Mouse (Mus musculus) midbrain, embryonic 10.5 days (tissue): ENCODE data around the gene Dnase2b. TPM values are rescaled to one million over a fixed set of nuclear protein-coding genes. Genes with fewer than 3 reads are reported as not detected.

ENCODE experiments used
- DNase-seq: peaks from one replicate; pipeline ENCODE4 v3.0.0-alpha.2; 2017; ENCODE audit warnings: low spot score
- H3K27ac ChIP-seq: fragments of 300-500 bp; sonication (generic); replicated peaks from 2 replicates; pipeline ENCODE4 v1.5.1; 2016; ENCODE audit warnings: mild to moderate bottlenecking
- H3K27me3 ChIP-seq: fragments of 300-500 bp; sonication (generic); 2 replicates; pipeline ENCODE4 v1.6.1; 2016; ENCODE audit warnings: low read depth, mild to moderate bottlenecking; ENCODE audit not compliant: poor library complexity, severe bottlenecking
- H3K36me3 ChIP-seq: fragments of 300-500 bp; sonication (generic); 2 replicates; pipeline ENCODE4 v1.6.1; 2016; ENCODE audit warnings: mild to moderate bottlenecking, moderate library complexity
- H3K4me1 ChIP-seq: fragments of 300-500 bp; sonication (generic); 2 replicates; pipeline ENCODE4 v1.6.1; 2016
- H3K4me3 ChIP-seq: fragments of 300-500 bp; sonication (generic); 2 replicates; pipeline ENCODE4 v1.5.1; 2016; ENCODE audit warnings: mild to moderate bottlenecking, moderate library complexity
- H3K9me3 ChIP-seq: fragments of 300-500 bp; sonication (generic); replicated peaks from 2 replicates; pipeline ENCODE4 v1.6.1; 2016; ENCODE audit warnings: mild to moderate bottlenecking
- WGBS: fragments of 180-500 bp; shearing (Covaris S2); methylation state at CpG from one replicate; pipeline ENCODE4 v1.1.7; 2016; 5-methylcytosine and 5-hydroxymethylcytosine counted together
- polyA plus RNA-seq: library from polyadenylated mRNA; unstranded; fragments of >200 nt; fragmentation: Nextera tagmentation; extraction: Ambion mirVana; gene quantifications from 2 replicates; pipeline ENCODE4 v1.2.1, GENCODE M21; 2016

Gene Dnase2b
- polyA plus RNA-seq, 1 experiment from 2014 or later = not detected

- H3K27ac ChIP-seq = no peak overlapping the region
- DNase-seq = no peak
- H3K9me3 ChIP-seq = no peaks in the 10 kb centered on the region
- no peaks in the 10 kb centered on the region for H3K27me3 ChIP-seq
- peaks cover 6% of the 10 kb centered on the region for H3K4me1 ChIP-seq
- H3K4me3 ChIP-seq = no peak overlapping the region
- no peaks in the 10 kb centered on the region for H3K36me3 ChIP-seq
- WGBS = 85% methylated on average over 5 of the region's 5 CpGs
These were observed 17.1 kb upstream of the Dnase2b start for GRCm38 (mm10) chr3:146632506-146632905.

- Histone ChIP-seq H3K27me3 (no peaks in the 10 kb centered on the region), H3K27ac (0 out of 2 replicates have a peak overlapping the region, but pooled peaks have one; percentile 6), H3K9me3 (no peaks in the 10 kb centered on the region)
These were observed 13.0 kb upstream of the Dnase2b start for GRCm38 (mm10) chr3:146628227-146628982.

GRCm38 (mm10) chr3:146625766-146626165 lies 10.4 kb upstream of the Dnase2b start:
- Histone ChIP-seq H3K27me3 (no peaks in the 10 kb centered on the region), H3K4me1 (peaks cover 6% of the 10 kb centered on the region), H3K27ac (no peak overlapping the region), H3K36me3 (no peaks in the 10 kb centered on the region), H3K4me3 (no peak overlapping the region), H3K9me3 (no peaks in the 10 kb centered on the region)
- 94% methylated on average over 4 of the region's 4 CpGs for WGBS
- no peak for DNase-seq

More at GRCm38 (mm10) chr3:146628227-146628982, 13.0 kb upstream of the Dnase2b start:
- peaks cover 6% of the 10 kb centered on the region for H3K4me1 ChIP-seq
- no peak for DNase-seq
- no peak overlapping the region for H3K4me3 ChIP-seq
- no peaks in the 10 kb centered on the region for H3K36me3 ChIP-seq
- 77% methylated on average over 8 of the region's 8 CpGs for WGBS

GRCm38 (mm10) chr3:146621966-146622365 lies 6.6 kb upstream of the Dnase2b start:
- 87% methylated on average over 11 of the region's 11 CpGs for WGBS
- no peaks in the 10 kb centered on the region for H3K36me3 ChIP-seq
- no peaks in the 10 kb centered on the region for H3K4me1 ChIP-seq
- H3K27me3 ChIP-seq = no peaks in the 10 kb centered on the region
- H3K9me3 ChIP-seq = no peaks in the 10 kb centered on the region
- DNase-seq = no peak
- H3K27ac ChIP-seq = no peak overlapping the region
- H3K4me3 ChIP-seq = no peak overlapping the region

GRCm38 (mm10) chr3:146620555-146621249 lies 5.3 kb upstream of the Dnase2b start:
- no peaks in the 10 kb centered on the region for H3K9me3 ChIP-seq
- no peak overlapping the region for H3K27ac ChIP-seq
- no peaks in the 10 kb centered on the region for H3K36me3 ChIP-seq
- H3K4me1 ChIP-seq = no peaks in the 10 kb centered on the region
- H3K27me3 ChIP-seq = no peaks in the 10 kb centered on the region
- H3K4me3 ChIP-seq = no peak overlapping the region
- no peak for DNase-seq
- 91% methylated on average over 14 of the region's 14 CpGs for WGBS

GRCm38 (mm10) chr3:146620101-146620500 lies 4.7 kb upstream of the Dnase2b start:
- Histone ChIP-seq H3K27me3 (no peaks in the 10 kb centered on the region), H3K4me3 (no peak overlapping the region), H3K36me3 (no peaks in the 10 kb centered on the region), H3K4me1 (no peaks in the 10 kb centered on the region), H3K27ac (no peak overlapping the region), H3K9me3 (no peaks in the 10 kb centered on the region)
- no peak for DNase-seq
- 90% methylated on average over 10 of the region's 10 CpGs for WGBS

- 86% methylated on average over 4 of the region's 4 CpGs for WGBS
- no peaks in the 10 kb centered on the region for H3K9me3 ChIP-seq
- no peaks in the 10 kb centered on the region for H3K36me3 ChIP-seq
- H3K4me3 ChIP-seq = no peak overlapping the region
- no peak for DNase-seq
- H3K27ac ChIP-seq = no peak overlapping the region
- no peaks in the 10 kb centered on the region for H3K4me1 ChIP-seq
- no peaks in the 10 kb centered on the region for H3K27me3 ChIP-seq
These were observed 3.0 kb upstream of the Dnase2b start for GRCm38 (mm10) chr3:146618357-146618756.

GRCm38 (mm10) chr3:146617946-146618345 lies 2.5 kb upstream of the Dnase2b start:
- no peak overlapping the region for H3K27ac ChIP-seq
- DNase-seq = no peak

GRCm38 (mm10) chr3:146616533-146617283 lies 1.3 kb upstream of the Dnase2b start:
- H3K4me3 ChIP-seq = no peak overlapping the region
- no peak for DNase-seq
- H3K27me3 ChIP-seq = no peaks in the 10 kb centered on the region
- 80% methylated on average over 5 of the region's 5 CpGs for whole genome bisulfite sequencing
- no peaks in the 10 kb centered on the region for H3K4me1 ChIP-seq
- H3K9me3 ChIP-seq = no peaks in the 10 kb centered on the region
- H3K27ac ChIP-seq = no peak overlapping the region
- H3K36me3 ChIP-seq = no peaks in the 10 kb centered on the region

More at GRCm38 (mm10) chr3:146617946-146618345, 2.5 kb upstream of the Dnase2b start:
- Histone ChIP-seq H3K4me1 (no peaks in the 10 kb centered on the region), H3K36me3 (no peaks in the 10 kb centered on the region), H3K27me3 (no peaks in the 10 kb centered on the region), H3K4me3 (no peak overlapping the region), H3K9me3 (no peaks in the 10 kb centered on the region)

- DNase-seq = no peak
- 86% methylated on average over 4 of the region's 4 CpGs for WGBS
- Histone ChIP-seq H3K9me3 (no peaks in the 10 kb centered on the region), H3K4me3 (no peak overlapping the region), H3K36me3 (no peaks in the 10 kb centered on the region), H3K27me3 (no peaks in the 10 kb centered on the region), H3K4me1 (peaks cover 8% of the 10 kb centered on the region), H3K27ac (no peak overlapping the region)
These were observed 3.6 kb downstream of the Dnase2b start for GRCm38 (mm10) chr3:146611821-146612220.

GRCm38 (mm10) chr3:146611261-146611660 lies 4.1 kb downstream of the Dnase2b start:
- H3K4me3 ChIP-seq = no peak overlapping the region
- WGBS = 91% methylated on average over 4 of the region's 4 CpGs
- H3K27ac ChIP-seq = no peak overlapping the region
- no peaks in the 10 kb centered on the region for H3K27me3 ChIP-seq
- H3K36me3 ChIP-seq = no peaks in the 10 kb centered on the region
- H3K4me1 ChIP-seq = peaks cover 8% of the 10 kb centered on the region
- DNase-seq = no peak
- H3K9me3 ChIP-seq = no peaks in the 10 kb centered on the region

GRCm38 (mm10) chr3:146610322-146610721 lies 5.1 kb downstream of the Dnase2b start:
- peaks cover 8% of the 10 kb centered on the region for H3K4me1 ChIP-seq
- no peak for DNase-seq
- H3K9me3 ChIP-seq = no peaks in the 10 kb centered on the region
- H3K36me3 ChIP-seq = no peaks in the 10 kb centered on the region
- H3K27ac ChIP-seq = no peak overlapping the region
- no peaks in the 10 kb centered on the region for H3K27me3 ChIP-seq
- no peak overlapping the region for H3K4me3 ChIP-seq
- 84% methylated on average over 10 of the region's 10 CpGs for WGBS
